Mouse (Mus musculus): ENCODE data around the gene Cxcr4. TPM values are rescaled to one million over a fixed set of nuclear protein-coding genes. Genes with fewer than 3 reads are reported as not detected.

The Cxcr4 gene
- total and polyA plus RNA-seq, 3 experiments, result 4.2 to 11.2 TPM; not detected in 1

DNA sequence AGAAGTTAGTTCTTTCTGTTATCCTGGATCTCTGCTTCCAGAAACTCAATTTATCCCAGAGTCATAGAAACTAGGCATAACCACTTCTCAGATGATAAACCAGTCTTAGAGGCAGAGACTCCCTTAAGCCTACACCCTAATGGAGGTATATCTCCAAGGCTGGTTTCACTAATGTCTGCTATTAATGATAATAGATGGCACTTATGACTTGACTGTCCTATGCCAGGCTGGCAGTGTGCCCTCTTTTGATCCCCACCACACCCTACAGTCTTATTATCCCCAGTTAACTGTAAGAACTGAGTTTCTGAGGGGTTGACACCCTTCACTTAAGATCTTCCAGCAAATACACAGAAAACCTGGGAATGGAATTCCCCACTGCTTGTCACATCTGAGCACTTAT, 39.5 kb downstream of the Cxcr4 start:
- TF ChIP-seq RAD21 (IDR thresholded peaks at IDR 0.05; ENCODE audit: low read depth, low read length), result no peak
- Histone ChIP-seq H3K27ac (ENCODE audit: control insufficient read depth, low read depth, low read length) (no peak overlapping the region), H3K4me1 (ENCODE audit: control insufficient read depth in 1 of 2, insufficient read depth in 2 of 2, low read length in 2 of 2) (no peaks in the 10 kb centered on the region), H3K4me3 (ENCODE audit: control insufficient read depth in 1 of 2, insufficient read depth in 1 of 2, low read depth in 2 of 2, low read length in 2 of 2) (no peak overlapping the region), H3K9me3 (replicated peaks; ENCODE audit: insufficient read depth, low read length) (no peaks in the 10 kb centered on the region), H3K9ac (ENCODE audit: control insufficient read depth, low read depth, low read length, poor library complexity, severe bottlenecking) (no peak overlapping the region), H3K27me3 (ENCODE audit: control insufficient read depth in 1 of 2, insufficient read depth in 2 of 2, low read length in 2 of 2) (no peaks in the 10 kb centered on the region; a peak in 1 of 4 replicates), H3K36me3 (ENCODE audit: control insufficient read depth in 1 of 2, insufficient read depth in 2 of 2, low read length in 2 of 2) (no peaks in the 10 kb centered on the region), H3K79me2 (ENCODE audit: control insufficient read depth, insufficient read depth, low read length, poor library complexity) (no peaks in the 10 kb centered on the region)
- no peak for DNase-seq (ENCODE audit: low read depth, low spot score)

DNA sequence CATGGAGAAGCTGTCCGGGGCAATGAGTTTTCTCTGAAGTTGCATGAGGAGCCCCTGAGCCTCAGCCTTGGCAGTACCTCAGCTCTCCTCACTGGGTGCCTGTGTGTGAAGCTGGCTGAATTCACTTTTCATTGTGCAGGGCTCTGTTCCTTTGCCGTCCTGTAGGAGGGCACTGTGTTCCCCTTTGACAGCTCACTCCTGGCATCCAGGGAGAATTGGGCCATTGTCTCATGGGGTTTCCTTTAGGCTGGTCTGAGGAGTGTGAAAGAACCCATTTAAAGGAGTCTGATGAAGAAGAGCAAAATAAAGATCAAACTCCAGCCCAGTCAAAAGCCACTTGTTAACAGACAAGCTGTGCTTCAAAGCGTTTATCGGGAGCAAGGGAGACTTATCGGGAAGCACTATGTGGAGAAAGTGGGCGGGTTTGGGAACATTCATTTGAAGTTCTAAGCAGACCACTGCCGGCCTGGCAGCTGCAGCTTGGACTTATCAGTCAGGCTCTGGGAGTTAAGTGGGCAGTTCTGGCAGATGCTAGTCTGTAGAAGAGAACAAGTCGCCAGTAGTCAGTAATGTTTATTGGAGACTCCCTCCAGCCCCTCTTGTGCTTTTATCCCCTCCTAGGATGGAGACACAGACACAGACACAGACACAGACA, 40.2 kb downstream of the Cxcr4 start:
- Histone ChIP-seq H3K9ac (ENCODE audit: control insufficient read depth, low read depth, low read length, poor library complexity, severe bottlenecking) (no peak overlapping the region), H3K36me3 (ENCODE audit: control insufficient read depth in 1 of 2, insufficient read depth in 2 of 2, low read length in 2 of 2) (no peaks in the 10 kb centered on the region), H3K27me3 (ENCODE audit: control insufficient read depth in 1 of 2, insufficient read depth in 2 of 2, low read length in 2 of 2) (no peaks in the 10 kb centered on the region; a peak in 1 of 4 replicates), H3K4me3 (ENCODE audit: control insufficient read depth in 1 of 2, insufficient read depth in 1 of 2, low read depth in 2 of 2, low read length in 2 of 2) (no peak overlapping the region), H3K9me3 (replicated peaks; ENCODE audit: insufficient read depth, low read length) (no peaks in the 10 kb centered on the region), H3K4me1 (ENCODE audit: control insufficient read depth in 1 of 2, insufficient read depth in 2 of 2, low read length in 2 of 2) (no peaks in the 10 kb centered on the region), H3K79me2 (ENCODE audit: control insufficient read depth, insufficient read depth, low read length, poor library complexity) (no peaks in the 10 kb centered on the region), H3K27ac (ENCODE audit: control insufficient read depth, low read depth, low read length) (no peak overlapping the region)
- no peak for TF ChIP-seq ELF1 (IDR thresholded peaks at IDR 0.05; ENCODE audit: low read depth, low read length)
- no peak for TF ChIP-seq RCOR1 (IDR thresholded peaks at IDR 0.05; ENCODE audit: low read depth, low read length)
- TF ChIP-seq MXI1 (IDR thresholded peaks at IDR 0.05; ENCODE audit: low read depth, low read length), result no peak
- TF ChIP-seq EP300 (IDR thresholded peaks at IDR 0.05; ENCODE audit: low read depth in 1 of 2, low read length in 2 of 2), result no peak
- TF ChIP-seq TCF12 (IDR thresholded peaks at IDR 0.05; ENCODE audit: low read depth, low read length), result no peak
- no peak for TF ChIP-seq KAT2A (conservative IDR thresholded peaks at IDR 0.05; ENCODE audit: low read depth, low read length)
- TF ChIP-seq HCFC1 (IDR thresholded peaks at IDR 0.05; ENCODE audit: low read depth, low read length), result no peak
- no peak for TF ChIP-seq RAD21 (IDR thresholded peaks at IDR 0.05; ENCODE audit: low read depth, low read length)
- TF ChIP-seq POLR2AphosphoS2 (IDR thresholded peaks at IDR 0.05; ENCODE audit: low read length), result no peak
- no peak for TF ChIP-seq TBP (IDR thresholded peaks at IDR 0.05; ENCODE audit: low read depth, low read length)
- no peak for TF ChIP-seq ZNF384 (IDR thresholded peaks at IDR 0.05; ENCODE audit: low read depth, low read length)
- no peak for TF ChIP-seq NRF1 (IDR thresholded peaks at IDR 0.05; ENCODE audit: insufficient read depth, low read depth, low read length, poor library complexity, severe bottlenecking)
- no peak for TF ChIP-seq SIN3A (IDR thresholded peaks at IDR 0.05; ENCODE audit: low read length)
- no peak for DNase-seq (ENCODE audit: low read depth, low spot score)

DNA sequence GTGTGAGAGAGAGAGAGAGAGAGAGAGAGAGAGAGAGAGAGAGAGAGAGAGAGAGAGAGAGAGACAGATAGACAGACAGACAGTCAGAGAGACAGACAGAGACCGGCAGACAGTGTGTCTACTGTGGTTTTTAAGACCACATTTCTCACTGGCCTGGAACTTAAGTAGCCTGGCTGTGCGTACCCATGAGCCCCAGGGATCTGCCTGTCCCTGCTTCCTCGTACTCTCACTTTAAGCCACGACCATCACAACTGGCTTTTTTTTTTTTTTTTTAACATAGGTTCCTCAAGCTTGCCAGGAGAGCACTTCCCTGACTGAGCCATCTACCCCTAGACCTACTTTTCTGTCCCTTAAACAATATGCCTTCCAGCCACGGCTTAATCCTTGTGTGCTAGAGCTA, 42.7 kb downstream of the Cxcr4 start:
- TF ChIP-seq ZNF384 (IDR thresholded peaks at IDR 0.05; ENCODE audit: low read depth, low read length), result peak; percentile 86
- no peak for TF ChIP-seq POLR2AphosphoS5 (IDR thresholded peaks at IDR 0.05; ENCODE audit: borderline replicate concordance, low read depth, low read length)
- no peak for TF ChIP-seq RCOR1 (IDR thresholded peaks at IDR 0.05; ENCODE audit: low read depth, low read length)
- no peaks in the 10 kb centered on the region for H3K79me2 ChIP-seq (ENCODE audit: control insufficient read depth, insufficient read depth, low read length, poor library complexity)
- DNase-seq (ENCODE audit: low read depth, low spot score), result peak; percentile 18
- no peak overlapping the region for H3K27ac ChIP-seq (ENCODE audit: control insufficient read depth, low read depth, low read length)
- no peak overlapping the region for H3K4me3 ChIP-seq (ENCODE audit: control insufficient read depth in 1 of 2, insufficient read depth in 1 of 2, low read depth in 2 of 2, low read length in 2 of 2)
- no peaks in the 10 kb centered on the region for H3K36me3 ChIP-seq (ENCODE audit: control insufficient read depth in 1 of 2, insufficient read depth in 2 of 2, low read length in 2 of 2)
- H3K4me1 ChIP-seq (ENCODE audit: control insufficient read depth in 1 of 2, insufficient read depth in 2 of 2, low read length in 2 of 2), result no peaks in the 10 kb centered on the region
- no peaks in the 10 kb centered on the region; a peak in 1 of 4 replicates for H3K27me3 ChIP-seq (ENCODE audit: control insufficient read depth in 1 of 2, insufficient read depth in 2 of 2, low read length in 2 of 2)
- H3K9ac ChIP-seq (ENCODE audit: control insufficient read depth, low read depth, low read length, poor library complexity, severe bottlenecking), result no peak overlapping the region
- H3K9me3 ChIP-seq (replicated peaks; ENCODE audit: insufficient read depth, low read length), result no peaks in the 10 kb centered on the region

Measured in MEL (cell line).